Mouse (Mus musculus) megakaryocyte, adult 5-6 weeks (primary cell): ENCODE measurements around the gene Ptges. TPM values are rescaled to one million over a fixed set of nuclear protein-coding genes. Genes with fewer than 3 reads are reported as not detected.
"Not testable (repeated sequence)": the region's sequence is repeated elsewhere in the genome, so short reads cannot be mapped to it uniquely, and the experiment has no call there.

Source experiments
- ATAC-seq: 2 replicates; pipeline ENCODE4 v1.8.0; 2016; ENCODE audit warnings: mild to moderate bottlenecking, inconsistent platforms; ENCODE audit not compliant: poor library complexity, severe bottlenecking
- total RNA-seq, 2 experiments: library from RNA; stranded (forward) in 1 of 2; stranded (reverse) in 1 of 2; fragments of 153-499, 151-499 nt in 1 of 2; fragments of 221-1000, 200-1000 nt in 1 of 2; gene quantifications; 2 replicates each; pipeline versions ENCODE4 v1.2.3 to v1.2.4; 2015 to 2017

Gene Ptges
- total RNA-seq, 2 experiments from 2014 or later = 0.67 to 0.77 TPM

GRCm38 (mm10) chr2:30928893-30929482 is 675 bp downstream of the Ptges start:
- peak; percentile 90 for ATAC-seq

- peak; percentile 53 for ATAC-seq
These were observed 1.6 kb downstream of the Ptges start for GRCm38 (mm10) chr2:30927844-30928628.

GRCm38 (mm10) chr2:30927151-30927781 is 2.4 kb downstream of the Ptges start:
- ATAC-seq = no peak

- no peak for ATAC-seq
These were observed 3.3 kb downstream of the Ptges start for GRCm38 (mm10) chr2:30926381-30926780.

- ATAC-seq = no peak
These were observed 4.5 kb downstream of the Ptges start for GRCm38 (mm10) chr2:30925181-30925580.

GRCm38 (mm10) chr2:30923099-30923498 is 6.6 kb downstream of the Ptges start:
- no peak for ATAC-seq

- ATAC-seq = no peak
These were observed 9.4 kb downstream of the Ptges start for GRCm38 (mm10) chr2:30920216-30920615.

GRCm38 (mm10) chr2:30918780-30919329 is 10.8 kb downstream of the Ptges start:
- ATAC-seq = no peak

- no peak for ATAC-seq
These were observed 11.5 kb downstream of the Ptges start for GRCm38 (mm10) chr2:30918126-30918525.

GRCm38 (mm10) chr2:30917649-30918048 is 12.0 kb downstream of the Ptges start:
- no peak for ATAC-seq

GRCm38 (mm10) chr2:30915933-30916332 is 13.7 kb downstream of the Ptges start:
- not testable (repeated sequence) for ATAC-seq

- ATAC-seq = no peak
These were observed 14.3 kb downstream of the Ptges start for GRCm38 (mm10) chr2:30915376-30915775.

GRCm38 (mm10) chr2:30914836-30915235 is 14.8 kb downstream of the Ptges start:
- ATAC-seq = no peak

- no peak for ATAC-seq
These were observed 16.6 kb downstream of the Ptges start for GRCm38 (mm10) chr2:30913022-30913421.

- no peak for ATAC-seq
These were observed 17.3 kb downstream of the Ptges start for GRCm38 (mm10) chr2:30912291-30912773.

GRCm38 (mm10) chr2:30906641-30907040 is 23.0 kb downstream of the Ptges start:
- no peak for ATAC-seq

GRCm38 (mm10) chr2:30905906-30906305 is 23.8 kb downstream of the Ptges start:
- ATAC-seq = no peak

GRCm38 (mm10) chr2:30904991-30905390 is 24.7 kb downstream of the Ptges start:
- no peak for ATAC-seq

GRCm38 (mm10) chr2:30904231-30904630 is 25.4 kb downstream of the Ptges start:
- ATAC-seq = no peak

GRCm38 (mm10) chr2:30902726-30903722 is 26.6 kb downstream of the Ptges start:
- no peak for ATAC-seq
